Mouse (Mus musculus) myocyte (in vitro differentiated cells): ENCODE measurements around the gene Olfr1320. TPM values are rescaled to one million over a fixed set of nuclear protein-coding genes. Genes with fewer than 3 reads are reported as not detected.
"Not testable (repeated sequence)": the region's sequence is repeated elsewhere in the genome, so short reads cannot be mapped to it uniquely, and the experiment has no call there.

Source experiments
- H3K27me3 ChIP-seq: one replicate; pipeline ENCODE4 v1.6.1; 2011; ENCODE audit not compliant: control insufficient read depth, insufficient read depth, insufficient read length
- H3K36me3 ChIP-seq: one replicate; pipeline ENCODE4 v1.6.1; 2011; ENCODE audit not compliant: control insufficient read depth, insufficient read depth
- H3K4me2 ChIP-seq: one replicate; pipeline ENCODE4 v1.6.1; 2011; ENCODE audit warnings: low read depth, control low read depth
- H3K4me3 ChIP-seq: one replicate; pipeline ENCODE4 v1.5.1; 2011; ENCODE audit warnings: mild to moderate bottlenecking, control low read depth, moderate library complexity
- H3K79me2 ChIP-seq: one replicate; pipeline ENCODE4 v1.6.1; 2011; ENCODE audit not compliant: control insufficient read depth, insufficient read depth
- H3ac ChIP-seq: one replicate; pipeline ENCODE4 v1.6.1; 2011; ENCODE audit not compliant: control insufficient read depth, insufficient read length
- CEBPB ChIP-seq: IDR thresholded peaks from 2 replicates; pipeline ENCODE4 v1.6.1; 2011; ENCODE audit warnings: mild to moderate bottlenecking, moderate library complexity; ENCODE audit not compliant: poor library complexity, insufficient read depth, severe bottlenecking
- E2F4 ChIP-seq: IDR thresholded peaks from one replicate; pipeline ENCODE4 v1.6.1; 2011; ENCODE audit warnings: mild to moderate bottlenecking, control low read depth, moderate library complexity; ENCODE audit not compliant: insufficient read depth
- MAX ChIP-seq: IDR thresholded peaks from one replicate; pipeline ENCODE4 v1.6.1; 2011; ENCODE audit warnings: low read depth, mild to moderate bottlenecking, control low read depth
- MYOD1 ChIP-seq, 3 experiments: IDR thresholded peaks; one replicate each; pipeline ENCODE4 v1.6.1; 2011; ENCODE audit warnings: control low read depth in 2 of 3, low read depth in 2 of 3, mild to moderate bottlenecking in 2 of 3, moderate library complexity in 1 of 3; ENCODE audit not compliant: insufficient read length in 2 of 3, control insufficient read depth in 1 of 3
- MYOG ChIP-seq, 3 experiments: IDR thresholded peaks; one replicate each; pipeline ENCODE4 v1.6.1; 2011; ENCODE audit warnings: control low read depth in 2 of 3, low read depth in 2 of 3, mild to moderate bottlenecking in 2 of 3; ENCODE audit not compliant: insufficient read length in 2 of 3, control insufficient read depth in 1 of 3, insufficient read depth in 1 of 3
- POLR2A ChIP-seq: IDR thresholded peaks from one replicate; pipeline ENCODE4 v1.6.1; 2011; ENCODE audit warnings: low read depth, mild to moderate bottlenecking, control low read depth, moderate library complexity; ENCODE audit not compliant: insufficient read length
- POLR2AphosphoS2 ChIP-seq: IDR thresholded peaks from one replicate; pipeline ENCODE4 v1.6.1; 2011; ENCODE audit warnings: low read depth, control low read depth; ENCODE audit not compliant: insufficient read length
- REST ChIP-seq: IDR thresholded peaks from one replicate; pipeline ENCODE4 v1.6.1; 2011; ENCODE audit warnings: mild to moderate bottlenecking, control low read depth, moderate library complexity; ENCODE audit not compliant: insufficient read depth, insufficient read length
- SRF ChIP-seq: IDR thresholded peaks from one replicate; pipeline ENCODE4 v1.6.1; 2011; ENCODE audit warnings: low read depth; ENCODE audit not compliant: control insufficient read depth, insufficient read length
- TCF12 ChIP-seq: IDR thresholded peaks from one replicate; pipeline ENCODE4 v1.6.1; 2011; ENCODE audit warnings: mild to moderate bottlenecking, control low read depth; ENCODE audit not compliant: poor library complexity, insufficient read depth, severe bottlenecking
- TCF3 ChIP-seq: IDR thresholded peaks from one replicate; pipeline ENCODE4 v1.6.1; 2011; ENCODE audit warnings: low read depth, control low read depth; ENCODE audit not compliant: insufficient read length
- USF1 ChIP-seq: IDR thresholded peaks from one replicate; pipeline ENCODE4 v1.6.1; 2011; ENCODE audit warnings: low read depth, mild to moderate bottlenecking, control low read depth, moderate library complexity
- polyA plus RNA-seq: library from polyadenylated mRNA; unstranded; fragments of >200 nt; fragmentation: generic; extraction: Trizol; gene quantifications from one replicate; pipeline ENCODE4 v1.2.1, GENCODE M21; 2012; ENCODE audit warnings: missing spikeins

Gene Olfr1320
- polyA plus RNA-seq: not detected

DNA sequence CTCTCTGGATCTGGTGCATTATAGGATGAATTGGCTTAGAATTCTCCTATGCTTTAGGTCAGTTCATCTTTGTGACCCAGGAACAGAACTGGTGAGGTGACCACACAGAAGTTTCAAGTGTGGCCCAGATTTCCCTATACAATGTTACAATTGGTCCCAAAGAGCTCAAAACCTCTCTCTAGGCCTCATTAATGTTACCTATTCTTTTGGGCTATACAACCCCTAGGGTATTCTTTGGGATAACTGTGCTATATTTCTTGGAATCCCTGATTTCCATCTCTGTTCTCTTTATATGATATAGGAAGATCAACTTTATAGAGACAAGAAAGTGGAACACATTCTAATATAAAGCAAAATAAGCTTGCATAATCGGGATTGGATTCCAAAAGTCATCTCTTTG lies at the start of gene Olfr1320:
Gene Olfr1320, plus strand, starts transcription at position 301 of the 400 bp plus-strand sequence.
- Histone ChIP-seq H3K79me2 (no peaks in the 10 kb centered on the region), H3ac (no peak within 1 kb of the TSS), H3K4me3 (no peak within 1 kb of the TSS), H3K4me2 (no peak within 1 kb of the TSS), H3K27me3 (no peaks in the 10 kb centered on the region), H3K36me3 (no peaks in the 10 kb centered on the region)
- TF ChIP-seq E2F4 (no peak), POLR2AphosphoS2 (no peak), TCF3 (no peak), MYOG (IDR thresholded peaks at IDR 0.05; ENCODE audit: control insufficient read depth in 1 of 3, insufficient read depth in 1 of 3, insufficient read length in 2 of 3, low read depth in 2 of 3) (no peak), SRF (no peak), USF1 (no peak), CEBPB (no peak), MYOD1 (IDR thresholded peaks at IDR 0.05; ENCODE audit: control insufficient read depth in 1 of 3, insufficient read length in 2 of 3, low read depth in 2 of 3) (no peak), REST (no peak), POLR2A (no peak), MAX (no peak), TCF12 (no peak)

DNA sequence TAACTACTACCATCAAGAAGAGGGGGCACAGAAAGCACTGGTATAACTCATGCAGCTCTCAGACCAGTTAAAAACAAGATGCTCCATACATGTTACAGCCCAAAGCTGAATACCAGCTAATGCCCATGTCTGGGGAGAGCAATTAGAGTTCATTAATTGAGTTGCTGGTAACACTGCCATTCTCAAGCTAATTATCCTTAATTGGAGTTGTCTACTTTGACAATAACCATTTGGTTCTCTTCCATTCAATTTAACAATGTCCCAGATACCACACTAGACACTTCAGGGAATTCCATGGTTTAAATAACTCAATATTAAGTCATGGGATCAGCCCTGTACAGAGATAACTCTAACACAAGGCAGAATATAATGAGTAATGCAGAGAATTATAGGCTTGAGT lies 44.6 kb upstream of the Olfr1320 start:
- Histone ChIP-seq H3K4me2 (no peak overlapping the region), H3ac (no peak overlapping the region), H3K4me3 (no peak overlapping the region), H3K36me3 (no peaks in the 10 kb centered on the region), H3K79me2 (no peaks in the 10 kb centered on the region), H3K27me3 (no peaks in the 10 kb centered on the region)
- TF ChIP-seq USF1: no peak
- TF ChIP-seq TCF3: no peak
- no peak for TF ChIP-seq MYOD1 (IDR thresholded peaks at IDR 0.05; ENCODE audit: control insufficient read depth in 1 of 3, insufficient read length in 2 of 3, low read depth in 2 of 3)
- no peak for TF ChIP-seq MAX
- TF ChIP-seq MYOG (IDR thresholded peaks at IDR 0.05; ENCODE audit: control insufficient read depth in 1 of 3, insufficient read depth in 1 of 3, insufficient read length in 2 of 3, low read depth in 2 of 3): no peak
- TF ChIP-seq TCF12: no peak
- TF ChIP-seq POLR2A: no peak
- no peak for TF ChIP-seq CEBPB
- no peak for TF ChIP-seq E2F4
- no peak for TF ChIP-seq REST
- no peak for TF ChIP-seq POLR2AphosphoS2
- TF ChIP-seq SRF: no peak

DNA sequence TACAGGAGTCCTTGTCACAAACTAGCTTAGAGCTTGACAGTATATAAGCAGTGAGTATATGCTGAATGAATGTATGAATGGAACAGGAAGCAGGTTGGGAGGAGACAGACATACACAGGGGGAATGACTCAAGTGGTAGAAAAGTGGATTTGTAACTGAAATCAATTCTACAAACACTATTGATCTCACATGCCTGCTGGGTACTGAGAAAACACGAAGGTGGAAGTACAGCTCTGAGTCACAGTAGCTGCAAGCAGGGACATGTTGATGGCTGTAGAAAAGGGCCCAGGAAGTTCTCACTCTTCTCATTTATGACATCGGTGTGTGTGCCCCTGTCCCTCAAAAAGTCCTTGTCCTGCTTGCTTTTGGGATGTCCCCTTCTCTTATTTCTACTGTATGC lies 40.9 kb upstream of the Olfr1320 start:
- Histone ChIP-seq H3K36me3 (no peaks in the 10 kb centered on the region), H3K4me3 (no peak overlapping the region), H3K79me2 (no peaks in the 10 kb centered on the region), H3K4me2 (no peak overlapping the region), H3ac (no peak overlapping the region), H3K27me3 (no peaks in the 10 kb centered on the region)
- TF ChIP-seq TCF3 (no peak), USF1 (no peak), POLR2AphosphoS2 (no peak), MYOG (IDR thresholded peaks at IDR 0.05; ENCODE audit: control insufficient read depth in 1 of 3, insufficient read depth in 1 of 3, insufficient read length in 2 of 3, low read depth in 2 of 3) (no peak), REST (no peak), CEBPB (no peak)

GRCm38 (mm10) chrX:49660781-49661180 lies 11.4 kb upstream of the Olfr1320 start:
- H3K27me3 ChIP-seq, H3K4me2 ChIP-seq, H3ac ChIP-seq, H3K79me2 ChIP-seq, H3K4me3 ChIP-seq, H3K36me3 ChIP-seq: not testable (repeated sequence)

Other genes with a start within 250 kb of the Olfr1320 start
- gene Arhgap36, start 208.4 kb upstream of the Olfr1320 start, polyA plus RNA-seq: 0.02 TPM
- gene Olfr1321, start 62.7 kb downstream of the Olfr1320 start, polyA plus RNA-seq: not detected
- not detected for gene Igsf1, start 125.4 kb downstream of the Olfr1320 start, polyA plus RNA-seq
- gene Olfr1322, start 219.2 kb downstream of the Olfr1320 start, polyA plus RNA-seq: not detected